Mouse (Mus musculus) urinary bladder, postnatal 25 days (tissue): ENCODE results near the gene Arl8a.
"Not testable (repeated sequence)": the region's sequence is repeated elsewhere in the genome, so short reads cannot be mapped to it uniquely, and the experiment has no call there.

Source experiments
- DNase-seq: peaks from one replicate; pipeline ENCODE4 v3.0.0; 2022; ENCODE audit warnings: low spot score

Gene Arl8a

DNA sequence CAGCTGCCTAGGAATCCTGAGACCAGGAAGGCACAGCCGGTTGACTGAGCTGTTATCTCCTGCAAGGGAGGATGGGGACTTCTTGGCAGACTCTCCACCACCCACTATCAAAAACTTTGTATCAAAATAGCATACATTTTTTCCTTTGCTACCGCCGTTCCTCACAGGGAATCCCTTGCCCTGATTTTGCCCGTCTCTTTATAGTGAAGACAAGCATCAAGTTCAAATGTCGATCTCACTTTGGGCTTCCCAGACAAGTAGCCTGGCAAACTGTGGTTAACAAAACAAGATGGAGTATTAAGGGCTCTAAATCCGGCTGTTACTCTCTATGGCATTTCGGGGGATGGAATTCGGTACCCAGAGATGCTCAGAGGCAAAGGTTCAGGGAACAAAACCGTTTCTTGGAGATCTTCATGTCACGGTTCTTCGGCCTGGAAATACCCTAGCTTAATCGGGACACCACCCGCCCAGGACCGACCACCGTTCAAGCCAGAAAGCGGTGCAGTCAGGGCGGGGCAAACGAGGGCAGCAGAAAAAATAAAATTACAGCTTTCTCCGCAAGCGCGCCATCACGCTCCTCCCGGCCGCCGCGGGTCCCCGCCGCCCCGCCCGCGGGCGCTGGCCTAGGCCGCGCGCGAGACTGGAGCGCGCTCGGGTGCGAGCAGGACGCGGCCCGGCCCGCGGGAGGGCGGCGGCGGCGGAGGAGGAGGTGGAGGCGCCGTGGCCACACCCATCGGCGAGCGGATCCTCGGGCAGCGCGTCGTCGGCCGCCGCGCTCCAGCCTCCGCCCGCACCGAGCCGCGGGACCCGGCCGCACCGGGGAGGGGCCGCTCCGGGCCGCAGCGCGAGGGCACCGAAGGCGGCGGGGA is at the start of gene Arl8a:
Gene Arl8a, plus strand, starts transcription at position 748 of the 869 bp plus-strand sequence.
- DNase-seq: peak; percentile 78

GRCm38 (mm10) chr1:135097441-135097840 is 49.2 kb upstream of the Arl8a start:
- DNase-seq: no peak

- no peak for DNase-seq
Observed at GRCm38 (mm10) chr1:135098441-135098840, 48.2 kb upstream of the Arl8a start.

GRCm38 (mm10) chr1:135100400-135100799 is 46.2 kb upstream of the Arl8a start:
- DNase-seq: no peak

- DNase-seq: no peak
Observed at GRCm38 (mm10) chr1:135105124-135105523, 41.5 kb upstream of the Arl8a start, which contains the start of gene Lgr6. Gene Lgr6 (minus strand): TSS chr1:135105276.

DNA sequence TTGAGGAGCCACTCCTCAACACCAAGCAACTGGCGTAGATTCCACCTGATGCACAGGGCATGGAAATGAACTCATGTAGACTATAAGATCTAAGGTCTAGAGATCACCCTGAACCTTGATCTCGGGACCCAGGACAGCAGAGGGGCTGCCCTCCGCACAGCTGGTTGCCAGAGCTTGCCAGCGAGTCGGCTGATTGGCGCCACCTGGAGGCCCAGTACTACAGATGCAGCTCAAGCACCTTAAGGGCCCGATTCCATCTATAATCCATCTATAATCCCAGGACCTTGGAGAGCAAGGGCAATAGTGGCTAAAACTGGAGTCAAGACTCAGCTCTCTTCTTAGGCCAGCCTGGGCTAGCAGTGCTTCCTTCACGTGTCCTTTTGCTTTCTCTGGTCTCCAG is 40.7 kb upstream of the Arl8a start:
- peak; percentile 73 for DNase-seq

GRCm38 (mm10) chr1:135108611-135109010 is 38.0 kb upstream of the Arl8a start:
- no peak for DNase-seq

DNA sequence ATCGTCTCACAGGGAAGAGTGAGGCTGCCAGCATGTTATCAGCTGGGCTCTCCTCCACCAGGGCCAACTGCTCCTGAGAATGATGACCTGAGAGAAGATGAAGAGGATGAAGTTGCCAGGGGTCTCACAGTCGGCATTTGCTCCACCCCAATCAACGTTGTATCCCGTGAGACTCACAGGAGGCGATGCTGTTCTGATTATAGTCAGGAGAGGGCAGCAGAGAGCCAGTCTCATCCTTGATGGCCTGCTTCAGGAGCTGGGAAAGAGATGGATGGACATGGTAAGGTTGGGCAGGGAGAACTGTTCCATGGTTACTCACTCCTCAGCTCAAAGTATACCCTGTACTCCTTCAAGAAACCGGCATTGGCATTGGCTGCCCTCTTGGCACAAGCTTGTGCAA is 36.5 kb upstream of the Arl8a start:
- peak; percentile 57 for DNase-seq

- not testable (repeated sequence) for DNase-seq
Observed at GRCm38 (mm10) chr1:135111271-135111670, 35.4 kb upstream of the Arl8a start.

GRCm38 (mm10) chr1:135112661-135113060 is 34.0 kb upstream of the Arl8a start:
- peak; percentile 30 for DNase-seq

- no peak for DNase-seq
Observed at GRCm38 (mm10) chr1:135124573-135125363, 21.9 kb upstream of the Arl8a start.

GRCm38 (mm10) chr1:135125990-135126389 is 20.6 kb upstream of the Arl8a start:
- DNase-seq: no peak

DNA sequence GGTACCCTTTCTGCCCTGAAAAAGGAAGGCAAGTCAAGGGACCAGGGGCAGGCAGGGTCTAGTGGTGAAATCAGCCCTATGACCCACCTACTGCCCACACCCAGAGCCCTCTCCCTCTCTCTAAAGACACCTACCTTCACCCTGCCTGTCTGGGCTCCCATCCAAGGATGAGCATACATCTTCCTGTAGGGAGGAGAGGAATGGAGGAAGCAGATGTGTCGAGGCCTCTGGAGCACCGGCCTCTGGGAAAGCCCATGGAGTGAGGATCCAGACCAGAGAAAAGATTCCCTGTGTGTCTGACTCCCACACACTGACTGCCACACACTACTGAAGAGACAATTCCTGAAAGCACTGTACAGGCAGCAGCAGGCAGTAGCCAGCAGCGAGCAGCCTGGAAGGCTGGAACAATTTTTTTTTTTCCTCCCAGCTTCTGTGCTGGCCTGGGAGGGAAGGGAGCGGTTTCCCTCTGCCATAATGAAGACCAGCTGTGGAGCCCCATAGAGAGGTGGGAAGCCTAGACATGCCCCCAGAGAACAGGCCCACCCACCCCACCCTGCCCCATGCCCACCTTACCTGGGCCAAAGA is 20.1 kb upstream of the Arl8a start:
- DNase-seq: no peak

GRCm38 (mm10) chr1:135128011-135128441 is 18.6 kb upstream of the Arl8a start:
- DNase-seq: no peak

DNA sequence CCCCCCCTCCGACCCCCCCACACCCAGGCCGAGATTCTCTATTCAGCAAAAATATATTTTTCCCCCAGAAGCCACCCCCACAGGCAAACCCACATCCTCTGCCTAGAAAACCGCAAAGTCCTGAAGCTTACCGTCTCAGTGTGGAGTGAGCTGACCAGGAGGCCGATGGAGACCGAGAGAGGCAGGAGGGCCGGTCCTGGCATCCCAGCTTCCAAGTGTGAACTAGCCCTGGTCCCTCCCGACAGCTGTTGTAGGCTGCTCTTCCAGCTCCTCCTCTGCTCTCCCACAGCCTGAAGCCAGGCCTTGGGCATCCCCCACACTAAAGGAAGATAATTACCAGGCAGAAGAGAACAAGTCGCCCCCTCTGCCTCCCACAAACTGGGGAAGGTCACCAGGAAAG is 17.6 kb upstream of the Arl8a start:
- no peak for DNase-seq

- DNase-seq: no peak
Observed at GRCm38 (mm10) chr1:135129543-135130183, 17.0 kb upstream of the Arl8a start.

- DNase-seq: no peak
Observed at GRCm38 (mm10) chr1:135130376-135131018, 16.1 kb upstream of the Arl8a start.

DNA sequence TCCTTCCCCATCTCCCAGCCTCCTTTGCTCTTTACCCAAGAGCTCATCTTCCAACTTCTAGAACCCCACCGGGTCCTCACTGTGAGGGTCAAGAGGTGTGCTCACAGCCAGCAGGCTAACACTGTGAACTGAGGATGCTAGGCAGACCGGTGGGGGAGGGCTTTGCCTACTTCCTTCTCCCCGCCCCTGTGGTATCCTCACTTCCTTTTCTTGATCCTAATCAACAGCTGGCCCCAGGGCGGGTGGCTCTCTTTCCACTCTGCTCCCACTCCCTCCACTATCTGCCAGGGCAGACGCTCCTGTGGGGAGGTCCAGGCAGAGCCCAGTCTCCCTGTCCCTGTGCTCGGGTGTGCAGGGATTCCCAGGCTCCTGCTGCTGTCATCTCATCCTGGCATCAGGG is 15.6 kb upstream of the Arl8a start:
- DNase-seq: no peak

DNA sequence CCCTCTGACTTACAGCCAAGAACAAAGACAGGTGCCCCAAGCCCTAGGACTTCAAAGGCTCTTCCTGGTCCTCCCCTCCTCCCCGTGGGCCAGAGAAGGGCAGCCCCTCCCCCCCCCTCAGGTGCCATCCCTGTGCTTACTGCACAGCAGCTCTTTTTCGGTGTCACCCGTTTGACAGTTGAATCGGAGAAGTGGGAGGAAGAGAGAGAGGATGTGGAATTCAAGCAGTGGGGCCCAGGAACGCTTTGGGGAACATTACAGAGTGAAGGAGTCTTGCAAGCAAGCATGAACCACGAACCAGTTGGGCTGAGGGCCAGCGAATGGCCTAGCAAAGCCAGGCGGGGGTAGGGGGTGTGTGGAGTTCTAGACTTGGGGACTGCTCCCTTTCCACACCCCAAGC is 15.1 kb upstream of the Arl8a start:
- no peak for DNase-seq

DNA sequence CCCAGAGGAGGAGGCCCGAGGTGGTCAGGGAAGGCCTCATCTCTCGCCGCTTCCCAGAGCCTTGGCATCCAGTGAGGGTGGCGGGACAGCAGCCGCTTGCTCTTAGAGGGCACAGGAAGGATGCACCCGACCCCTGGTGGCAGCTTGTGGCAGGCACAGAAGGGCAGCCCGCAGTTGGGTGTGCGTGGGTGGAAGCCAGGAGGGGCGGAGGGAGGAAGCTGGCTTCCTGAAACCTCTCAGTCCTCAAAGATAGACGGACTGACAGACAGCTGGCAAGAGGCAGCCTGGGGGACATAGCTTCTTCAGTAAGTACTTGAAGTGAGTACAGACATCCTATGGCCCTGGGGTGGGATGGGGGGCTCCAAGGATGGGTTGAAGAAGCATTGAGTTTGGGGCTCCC is 14.2 kb upstream of the Arl8a start, which contains the start of gene Ptpn7:
Gene Ptpn7, plus strand, starts transcription at position 228 of the 400 bp plus-strand sequence.
- DNase-seq: peak; percentile 36

DNA sequence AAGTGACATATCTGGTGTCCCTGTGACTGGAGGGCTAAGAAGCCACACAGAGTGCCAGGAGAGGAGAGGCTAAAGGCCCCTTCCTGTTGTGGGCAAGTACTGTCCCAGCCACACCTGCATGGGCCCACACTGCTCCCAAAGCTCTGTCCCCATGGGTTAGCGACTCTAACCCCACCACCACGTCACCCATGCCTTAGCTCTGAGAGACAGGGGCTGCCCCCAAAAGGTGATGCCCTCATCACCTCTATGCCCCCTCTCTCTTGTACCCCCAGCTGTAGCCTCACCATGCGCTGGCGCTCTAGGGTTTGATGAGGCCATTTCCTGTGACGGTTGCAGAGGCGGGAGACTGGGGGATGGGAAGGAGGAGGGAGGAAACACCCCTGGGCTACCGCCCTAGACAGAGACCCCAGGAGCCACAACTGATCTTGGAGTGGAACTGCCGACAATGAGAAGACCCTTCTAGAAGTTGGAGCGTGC is 13.7 kb upstream of the Arl8a start:
- no peak for DNase-seq
